Mouse (Mus musculus): ENCODE measurements around the gene Por.

- TF ChIP-seq HCFC1 (IDR thresholded peaks at IDR 0.05; ENCODE audit: borderline replicate concordance, insufficient read depth, low read length) (no peak), MAFK (IDR thresholded peaks at IDR 0.05; ENCODE audit: insufficient read depth, low read depth, low read length) (no peak), ZNF384 (IDR thresholded peaks at IDR 0.05; ENCODE audit: low read depth, low read length) (no peak), CHD2 (IDR thresholded peaks at IDR 0.05; ENCODE audit: low read depth, low read length) (no peak), ZC3H11A (IDR thresholded peaks at IDR 0.05; ENCODE audit: borderline replicate concordance, low read depth, low read length) (no peak)
These were observed 11.2 kb downstream of the Por start for GRCm38 (mm10) chr5:135680967-135681545.
